Mouse (Mus musculus) G1E (cell line): ENCODE results near the gene Rps27a. TPM values are rescaled to one million over a fixed set of nuclear protein-coding genes. Genes with fewer than 3 reads are reported as not detected.
"Not testable (repeated sequence)": the region's sequence is repeated elsewhere in the genome, so short reads cannot be mapped to it uniquely, and the experiment has no call there.

ENCODE experiments used
- ATAC-seq: 2 replicates; pipeline ENCODE4 v1.8.0; 2016; ENCODE audit warnings: mild to moderate bottlenecking; ENCODE audit not compliant: insufficient number of reproducible peaks, poor library complexity, low FRiP score, severe bottlenecking; ENCODE audit errors: extremely low read depth
- DNase-seq: peaks from one replicate; pipeline ENCODE4 v3.0.0; 2012; ENCODE audit warnings: low spot score
- H3K27me3 ChIP-seq: 2 replicates; pipeline ENCODE4 v1.6.1; 2012; ENCODE audit warnings: mild to moderate bottlenecking, low read length, inconsistent platforms; ENCODE audit not compliant: insufficient read depth
- H3K36me3 ChIP-seq: replicated peaks from 2 replicates; pipeline ENCODE3; 2012; ENCODE audit warnings: mild to moderate bottlenecking, inconsistent platforms
- H3K4me1 ChIP-seq: 2 replicates; pipeline ENCODE4 v1.6.1; 2012; ENCODE audit warnings: low read depth, low read length, inconsistent platforms, mixed read lengths; ENCODE audit not compliant: insufficient read depth
- H3K4me3 ChIP-seq: 2 replicates; pipeline ENCODE4 v1.5.1; 2012; ENCODE audit warnings: low read depth, mild to moderate bottlenecking, inconsistent platforms, low read length, moderate library complexity, mixed read lengths
- H3K9me3 ChIP-seq: replicated peaks from 2 replicates; pipeline ENCODE4 v1.6.1; 2012; ENCODE audit warnings: inconsistent platforms
- CTCF ChIP-seq: IDR thresholded peaks from 2 replicates; pipeline ENCODE4 v1.5.1; 2012; ENCODE audit warnings: low read depth, low read length, inconsistent platforms, mixed read lengths
- GATA1 ChIP-seq: IDR thresholded peaks from 2 replicates; pipeline ENCODE4 v1.6.1; 2012; ENCODE audit warnings: borderline replicate concordance, low read length, inconsistent platforms, mixed read lengths
- GATA2 ChIP-seq: IDR thresholded peaks from 2 replicates; pipeline ENCODE4 v1.6.1; 2012; ENCODE audit warnings: low read depth, low read length, inconsistent platforms, borderline replicate concordance
- POLR2AphosphoS5 ChIP-seq: IDR thresholded peaks from 2 replicates; pipeline ENCODE4 v1.6.1; 2012; ENCODE audit warnings: low read depth, low read length, inconsistent platforms; ENCODE audit not compliant: insufficient replicate concordance
- TAL1 ChIP-seq: conservative IDR thresholded peaks from 2 replicates; pipeline ENCODE4 v1.6.1; 2012; ENCODE audit warnings: low read depth, low read length, inconsistent platforms, mixed read lengths
- polyA plus RNA-seq: library from polyadenylated mRNA; stranded (reverse); fragments of >175 nt; gene quantifications from 2 replicates; pipeline ENCODE4 v1.2.3, GENCODE M21; 2012
- total RNA-seq, 2 experiments: library from RNA; stranded (forward) in 1 of 2; stranded (reverse) in 1 of 2; fragments of 200-1000 nt in 1 of 2; fragments of >200 nt in 1 of 2; fragmentation: Nextera tagmentation in 1 of 2; gene quantifications; 2 replicates each; pipeline ENCODE4 v1.2.3; 2014 to 2017

The Rps27a gene
- total and polyA plus RNA-seq, 3 experiments: 138 to 1,016 (median 861) TPM

- TF ChIP-seq GATA2 (no peak), GATA1 (no peak), POLR2AphosphoS5 (no peak), CTCF (no peak), TAL1 (no peak)
- Histone ChIP-seq H3K4me1 (peaks cover 27% of the 10 kb centered on the region), H3K27me3 (no peaks in the 10 kb centered on the region), H3K9me3 (no peaks in the 10 kb centered on the region), H3K36me3 (peaks cover 37% of the 10 kb centered on the region), H3K4me3 (peak overlapping the region; percentile 74)
- DNase-seq (no peak), ATAC-seq (no peak)
Observed at GRCm38 (mm10) chr11:29546762-29547161, 1.1 kb downstream of the Rps27a start.

- H3K4me1 ChIP-seq: peaks cover 27% of the 10 kb centered on the region
- H3K27me3 ChIP-seq, DNase-seq, H3K9me3 ChIP-seq, ATAC-seq: not testable (repeated sequence)
- peak overlapping the region; percentile 74 for H3K4me3 ChIP-seq
- peaks cover 41% of the 10 kb centered on the region for H3K36me3 ChIP-seq
Observed at GRCm38 (mm10) chr11:29546297-29546696, 1.6 kb downstream of the Rps27a start.

- not testable (repeated sequence) for H3K27me3 ChIP-seq, DNase-seq, H3K9me3 ChIP-seq, ATAC-seq
- Histone ChIP-seq H3K4me1 (peaks cover 27% of the 10 kb centered on the region), H3K4me3 (peak overlapping the region; percentile 16; the same call in 1 of the 2 replicates), H3K36me3 (peaks cover 51% of the 10 kb centered on the region)
Observed at GRCm38 (mm10) chr11:29545150-29545752, 2.7 kb downstream of the Rps27a start.

- Histone ChIP-seq H3K9me3 (no peaks in the 10 kb centered on the region), H3K4me3 (no peak overlapping the region), H3K27me3 (no peaks in the 10 kb centered on the region), H3K4me1 (peaks cover 23% of the 10 kb centered on the region), H3K36me3 (peaks cover 57% of the 10 kb centered on the region)
- TF ChIP-seq CTCF (no peak), POLR2AphosphoS5 (peak; percentile 75; the same call in 1 of the 2 replicates)
- ATAC-seq (no peak), DNase-seq (no peak)
Observed at GRCm38 (mm10) chr11:29544225-29544945, 3.5 kb downstream of the Rps27a start.

- H3K36me3 ChIP-seq: peaks cover 77% of the 10 kb centered on the region
- H3K27me3 ChIP-seq: no peaks in the 10 kb centered on the region
- no peak overlapping the region for H3K4me3 ChIP-seq
- H3K9me3 ChIP-seq: no peaks in the 10 kb centered on the region
- ATAC-seq (no peak), DNase-seq (no peak)
- no peak for TF ChIP-seq POLR2AphosphoS5
- TF ChIP-seq CTCF: no peak
- no peak for TF ChIP-seq GATA1
- no peak for TF ChIP-seq TAL1
- TF ChIP-seq GATA2: no peak
- H3K4me1 ChIP-seq: peaks cover 6% of the 10 kb centered on the region; the same call in 1 of the 2 replicates
Observed at GRCm38 (mm10) chr11:29538201-29538600, 9.7 kb downstream of the Rps27a start.

GRCm38 (mm10) chr11:29525988-29526794 lies 21.7 kb downstream of the Rps27a start, which contains the start of gene Mtif2:
Mtif2 (plus strand) TSS chr11:29526408.
- H3K27me3 ChIP-seq: no peaks in the 10 kb centered on the region
- H3K4me1 ChIP-seq: peaks cover 28% of the 10 kb centered on the region
- H3K36me3 ChIP-seq: peaks cover 27% of the 10 kb centered on the region
- TF ChIP-seq TAL1: no peak
- TF ChIP-seq GATA2: no peak
- no peak for TF ChIP-seq POLR2AphosphoS5
- TF ChIP-seq GATA1: no peak
- no peak for TF ChIP-seq CTCF
- no peaks in the 10 kb centered on the region for H3K9me3 ChIP-seq
- H3K4me3 ChIP-seq: peak within 1 kb of the TSS; percentile 86
- ATAC-seq (peak; percentile 91), DNase-seq (peak; percentile 65)
